Mouse (Mus musculus) ovary, adult 18-20 months (tissue): ENCODE measurements around the gene 6330403K07Rik.

Experiments used
- DNase-seq: peaks from one replicate; pipeline ENCODE4 v3.0.0; 2022; ENCODE audit warnings: low spot score, mixed read lengths

6330403K07Rik gene

GRCm38 (mm10) chr11:71033163-71033761 lies at the start of gene 6330403K07Rik:
6330403K07Rik (minus strand) TSS chr11:71033513.
- DNase-seq: peak; percentile 44

GRCm38 (mm10) chr11:71076342-71076741 lies 43.0 kb upstream of the 6330403K07Rik start:
- no peak for DNase-seq

- DNase-seq: no peak
Observed at GRCm38 (mm10) chr11:71052554-71052953, 19.2 kb upstream of the 6330403K07Rik start.

- no peak for DNase-seq
Observed at GRCm38 (mm10) chr11:71039526-71040298, 6.4 kb upstream of the 6330403K07Rik start.

- no peak for DNase-seq
Observed at GRCm38 (mm10) chr11:71032491-71033162, 686 bp downstream of the 6330403K07Rik start.

- no peak for DNase-seq
Observed at GRCm38 (mm10) chr11:71032070-71032469, 1.2 kb downstream of the 6330403K07Rik start.

- no peak for DNase-seq
Observed at GRCm38 (mm10) chr11:71029403-71030118, 3.8 kb downstream of the 6330403K07Rik start.

- no peak for DNase-seq
Observed at GRCm38 (mm10) chr11:71028280-71028679, 5.0 kb downstream of the 6330403K07Rik start.

- peak; percentile 99 for DNase-seq
Observed at GRCm38 (mm10) chr11:71019201-71020068, 13.9 kb downstream of the 6330403K07Rik start, which contains the start of the genes Mis12 and Derl2. Mis12 (plus strand) TSS chr11:71019611. Derl2 (minus strand) TSS chr11:71019841.

- DNase-seq: no peak
Observed at GRCm38 (mm10) chr11:71018416-71019200, 14.7 kb downstream of the 6330403K07Rik start.

- DNase-seq: no peak
Observed at GRCm38 (mm10) chr11:71017051-71017450, 16.3 kb downstream of the 6330403K07Rik start.

- no peak for DNase-seq
Observed at GRCm38 (mm10) chr11:71012743-71013142, 20.6 kb downstream of the 6330403K07Rik start.

- no peak for DNase-seq
Observed at GRCm38 (mm10) chr11:71008321-71008720, 25.0 kb downstream of the 6330403K07Rik start.

GRCm38 (mm10) chr11:71007831-71008230 lies 25.5 kb downstream of the 6330403K07Rik start:
- no peak for DNase-seq

- no peak for DNase-seq
Observed at GRCm38 (mm10) chr11:71007026-71007425, 26.3 kb downstream of the 6330403K07Rik start.

GRCm38 (mm10) chr11:71005046-71005445 lies 28.3 kb downstream of the 6330403K07Rik start:
- no peak for DNase-seq

- peak; percentile 96 for DNase-seq
Observed at GRCm38 (mm10) chr11:71004316-71004773, 29.0 kb downstream of the 6330403K07Rik start, which contains the start of gene Dhx33. Dhx33 (minus strand) TSS chr11:71004437.

GRCm38 (mm10) chr11:71003611-71004315 lies 29.6 kb downstream of the 6330403K07Rik start:
- peak; percentile 52 for DNase-seq

GRCm38 (mm10) chr11:71001167-71001566 lies 32.1 kb downstream of the 6330403K07Rik start:
- DNase-seq: no peak
